Mouse (Mus musculus) c-Kit-positive CD71-negative TER-119-negative erythroid progenitor cells, embryonic 14.5 days (primary cell): Measurements from ENCODE around the gene Samd1.
"Not testable (repeated sequence)": the region's sequence is repeated elsewhere in the genome, so short reads cannot be mapped to it uniquely, and the experiment has no call there.

ENCODE experiments used
- DNase-seq: peaks from one replicate; pipeline ENCODE4 v3.0.0-alpha.2; 2013; ENCODE audit warnings: low read depth

Gene Samd1

DNA sequence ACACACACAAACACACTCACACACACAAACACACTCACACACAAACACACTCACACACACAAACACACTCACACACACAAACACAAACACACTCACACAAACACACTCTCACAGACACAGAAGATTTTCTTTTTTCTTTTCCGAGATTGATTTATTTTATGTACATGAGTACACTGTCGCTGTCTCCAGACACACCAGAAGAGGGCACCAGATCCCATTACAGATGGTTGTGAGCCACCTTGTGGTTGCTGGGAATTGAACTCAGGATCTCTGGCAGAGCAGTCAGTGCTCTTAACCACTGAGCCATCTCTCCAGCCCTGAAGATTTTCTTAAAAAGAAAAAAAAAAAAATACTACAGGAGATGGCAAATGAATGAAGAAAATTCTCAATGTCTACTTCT is 14.2 kb upstream of the Samd1 start:
- DNase-seq, result not testable (repeated sequence)

GRCm38 (mm10) chr8:83989243-83989642 is 8.2 kb upstream of the Samd1 start:
- DNase-seq, result no peak

DNA sequence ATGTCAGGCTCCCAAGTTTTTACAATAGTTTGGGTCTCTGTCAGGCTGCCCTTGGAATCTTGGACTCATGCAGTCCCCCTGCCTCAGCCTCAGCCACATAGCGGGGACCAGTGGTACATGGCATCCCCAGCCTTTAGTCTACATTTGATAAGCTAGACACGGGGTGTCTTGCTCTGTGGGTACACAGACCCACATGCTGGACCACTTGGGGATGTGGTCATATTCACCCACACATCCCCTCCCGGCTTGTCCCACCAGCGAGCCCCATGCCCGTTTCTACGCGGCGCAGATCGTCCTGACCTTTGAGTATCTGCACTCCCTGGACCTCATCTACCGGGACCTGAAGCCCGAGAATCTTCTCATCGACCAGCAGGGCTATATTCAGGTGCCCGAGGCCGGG is 7.3 kb upstream of the Samd1 start:
- DNase-seq, result no peak

DNA sequence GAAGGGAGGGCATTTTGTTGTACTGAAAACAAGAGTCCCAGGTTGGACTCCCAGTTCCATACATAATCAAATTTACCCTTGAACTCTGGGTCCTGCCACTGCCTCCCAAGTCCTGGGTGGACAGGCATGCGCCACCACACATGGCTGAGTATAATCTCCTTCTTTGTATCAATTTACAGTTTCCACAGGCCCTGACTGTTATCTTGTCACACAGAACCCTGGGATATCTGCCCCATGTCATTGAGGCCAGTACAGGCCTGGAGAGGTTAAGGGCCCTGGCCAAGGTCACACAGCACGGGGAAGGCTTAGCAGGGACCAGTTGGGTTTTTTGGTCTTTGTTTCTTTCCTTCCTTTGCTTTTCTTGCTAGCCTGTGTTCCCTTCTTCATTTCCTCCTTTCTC is 5.0 kb upstream of the Samd1 start:
- no peak for DNase-seq

DNA sequence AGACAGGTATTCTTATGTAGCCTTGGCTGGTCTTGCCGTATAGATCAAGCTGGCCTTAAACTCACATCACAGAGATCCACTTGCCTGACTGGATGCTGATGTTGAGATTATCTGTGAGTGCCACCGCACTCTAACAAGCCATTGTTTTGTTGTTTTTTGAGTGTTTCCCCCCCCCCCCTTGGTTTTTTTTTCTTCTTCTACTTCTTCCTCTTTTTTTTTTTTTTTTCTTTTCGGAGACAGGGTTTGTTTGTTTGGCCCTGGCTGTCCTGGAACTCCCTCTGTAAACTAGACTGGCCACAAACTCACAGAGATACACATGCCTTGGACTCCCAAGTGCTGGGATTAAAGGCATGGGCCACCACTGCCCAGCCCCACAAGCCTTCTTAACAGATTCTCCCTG is 3.4 kb upstream of the Samd1 start:
- no peak for DNase-seq

DNA sequence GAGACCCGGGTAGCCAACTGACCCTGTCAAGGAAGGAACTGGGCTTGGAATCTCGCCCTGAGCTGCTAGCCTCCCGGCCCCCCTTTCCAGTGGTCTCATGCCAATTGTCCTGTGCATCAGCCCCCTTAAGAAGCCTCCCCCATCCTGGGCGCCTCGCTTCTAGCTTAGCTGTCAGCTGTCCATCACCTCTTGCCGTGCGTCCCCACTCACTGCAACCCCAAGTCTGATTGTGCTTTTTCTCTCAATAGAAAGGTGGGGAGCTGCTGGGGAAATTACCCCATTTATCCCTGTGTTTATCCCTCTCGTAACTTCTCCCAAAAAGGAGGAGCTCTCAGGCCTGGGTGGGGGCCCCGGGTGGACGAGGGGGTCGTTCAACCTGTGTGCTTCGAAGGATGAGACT is 1.5 kb upstream of the Samd1 start:
- DNase-seq, result no peak

GRCm38 (mm10) chr8:83996567-83997505 is 636 bp upstream of the Samd1 start:
- DNase-seq, result peak; percentile 69

- no peak for DNase-seq
These were observed 972 bp downstream of the Samd1 start for GRCm38 (mm10) chr8:83998231-83999056.

DNA sequence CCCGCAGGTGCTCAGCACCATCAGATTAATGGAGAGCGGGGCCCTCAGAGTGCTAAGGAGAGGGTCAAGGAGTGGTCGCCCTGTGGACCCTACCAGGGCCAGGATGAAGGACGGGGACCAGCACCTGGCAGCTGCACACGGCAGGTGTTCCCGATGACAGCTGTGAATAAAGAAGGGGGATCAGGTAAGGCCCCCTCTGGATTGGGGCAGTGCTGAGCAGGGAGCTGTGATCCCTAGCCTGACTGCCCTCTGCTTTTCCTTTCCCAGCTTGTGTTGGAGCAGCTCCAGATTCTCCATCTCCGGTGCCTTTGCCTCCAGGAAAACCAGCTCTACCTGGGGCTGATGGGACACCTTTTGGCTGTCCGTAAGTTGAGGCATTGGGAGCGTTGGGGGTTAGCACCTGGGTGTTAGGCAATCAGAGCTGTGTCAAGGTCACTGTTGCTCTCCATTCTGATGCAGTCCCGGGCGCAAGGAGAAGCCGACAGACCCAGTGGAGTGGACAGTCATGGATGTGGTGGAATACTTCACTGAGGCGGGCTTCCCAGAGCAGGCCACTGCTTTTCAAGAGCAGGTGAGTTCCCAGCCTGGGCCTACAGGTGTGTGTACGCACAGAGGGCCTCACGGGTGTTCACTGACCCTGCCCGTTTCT is 1.7 kb downstream of the Samd1 start:
- no peak for DNase-seq

DNA sequence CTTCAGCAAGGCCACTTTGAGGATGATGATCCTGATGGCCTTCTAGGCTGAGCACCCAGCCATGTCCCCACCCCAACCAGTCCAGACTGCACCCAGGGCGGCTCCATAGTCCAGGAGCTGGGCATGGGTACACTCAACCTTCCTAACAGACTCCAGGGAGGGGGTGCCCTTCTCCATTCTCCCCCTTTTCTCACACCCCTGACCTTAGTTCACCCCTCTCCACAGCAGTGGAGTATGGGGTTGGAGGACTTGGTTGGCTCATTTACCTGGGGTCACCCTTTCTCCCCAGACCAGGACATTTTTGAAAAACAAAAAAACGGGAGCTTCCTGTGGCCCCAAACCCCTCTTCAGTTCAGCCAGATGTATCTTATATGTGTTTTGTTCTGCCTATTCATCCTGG is 2.4 kb downstream of the Samd1 start:
- DNase-seq, result no peak

- DNase-seq, result no peak
These were observed 4.0 kb downstream of the Samd1 start, which contains the start of gene 1700067K01Rik for GRCm38 (mm10) chr8:84001281-84002000. Gene 1700067K01Rik (plus strand): TSS chr8:84001502.

DNA sequence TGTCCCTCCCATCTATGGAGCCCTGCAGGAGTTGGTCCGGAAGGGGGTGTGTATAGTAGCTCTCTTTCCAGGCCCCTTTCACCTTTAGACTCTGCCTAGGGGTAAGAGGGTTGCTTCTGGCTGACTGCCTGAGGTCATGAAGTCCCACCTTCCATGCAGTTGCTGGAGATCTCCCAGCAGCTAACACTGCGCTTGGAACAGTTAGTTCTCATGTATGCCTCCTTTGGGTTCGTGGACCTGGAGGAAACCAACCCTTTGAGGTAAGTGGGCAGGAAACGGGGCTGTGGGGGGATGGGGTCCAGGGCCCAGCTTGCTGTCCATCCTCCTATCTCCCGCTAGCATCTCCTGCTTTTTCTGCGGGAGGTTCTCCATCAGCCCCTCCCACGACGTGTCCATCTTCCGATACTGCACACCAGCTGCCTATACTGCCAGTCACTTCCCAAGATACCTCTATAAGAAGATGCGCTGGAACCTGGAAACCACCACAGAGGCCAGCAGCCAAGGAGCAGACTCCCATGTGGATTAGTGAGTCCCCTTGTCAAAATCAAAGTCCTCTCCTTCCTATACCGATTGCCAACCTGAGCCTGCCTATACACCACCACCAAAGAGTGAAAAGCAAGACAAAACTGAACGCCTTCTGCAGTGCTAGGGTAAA is 5.6 kb downstream of the Samd1 start:
- no peak for DNase-seq

- DNase-seq, result no peak
These were observed 6.3 kb downstream of the Samd1 start for GRCm38 (mm10) chr8:84003612-84004246.

GRCm38 (mm10) chr8:84004533-84005201 is 7.2 kb downstream of the Samd1 start:
- peak; percentile 94 for DNase-seq

GRCm38 (mm10) chr8:84005502-84005901 is 8.0 kb downstream of the Samd1 start:
- DNase-seq, result not testable (repeated sequence)

DNA sequence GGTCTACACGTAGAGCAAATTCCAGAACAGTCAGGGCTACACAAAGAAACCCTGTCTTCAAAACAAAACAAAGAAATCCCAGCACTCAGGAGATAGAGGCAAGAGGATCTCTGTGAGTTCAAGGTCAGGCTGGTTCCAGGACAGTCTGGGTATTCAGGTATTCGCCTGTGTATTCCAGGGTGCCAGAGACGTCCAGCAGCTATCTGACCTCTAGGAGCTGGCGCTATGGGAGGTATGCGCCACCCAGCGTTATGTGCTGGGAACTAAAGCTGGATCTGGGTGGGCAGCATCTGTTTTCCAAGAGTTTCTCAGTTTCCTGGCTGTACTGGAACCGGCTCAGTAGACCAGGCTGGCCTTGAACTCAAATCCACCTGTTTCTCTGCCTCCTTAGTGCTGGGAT is 10.9 kb downstream of the Samd1 start:
- DNase-seq, result no peak

GRCm38 (mm10) chr8:84009876-84010275 is 12.4 kb downstream of the Samd1 start:
- no peak for DNase-seq

DNA sequence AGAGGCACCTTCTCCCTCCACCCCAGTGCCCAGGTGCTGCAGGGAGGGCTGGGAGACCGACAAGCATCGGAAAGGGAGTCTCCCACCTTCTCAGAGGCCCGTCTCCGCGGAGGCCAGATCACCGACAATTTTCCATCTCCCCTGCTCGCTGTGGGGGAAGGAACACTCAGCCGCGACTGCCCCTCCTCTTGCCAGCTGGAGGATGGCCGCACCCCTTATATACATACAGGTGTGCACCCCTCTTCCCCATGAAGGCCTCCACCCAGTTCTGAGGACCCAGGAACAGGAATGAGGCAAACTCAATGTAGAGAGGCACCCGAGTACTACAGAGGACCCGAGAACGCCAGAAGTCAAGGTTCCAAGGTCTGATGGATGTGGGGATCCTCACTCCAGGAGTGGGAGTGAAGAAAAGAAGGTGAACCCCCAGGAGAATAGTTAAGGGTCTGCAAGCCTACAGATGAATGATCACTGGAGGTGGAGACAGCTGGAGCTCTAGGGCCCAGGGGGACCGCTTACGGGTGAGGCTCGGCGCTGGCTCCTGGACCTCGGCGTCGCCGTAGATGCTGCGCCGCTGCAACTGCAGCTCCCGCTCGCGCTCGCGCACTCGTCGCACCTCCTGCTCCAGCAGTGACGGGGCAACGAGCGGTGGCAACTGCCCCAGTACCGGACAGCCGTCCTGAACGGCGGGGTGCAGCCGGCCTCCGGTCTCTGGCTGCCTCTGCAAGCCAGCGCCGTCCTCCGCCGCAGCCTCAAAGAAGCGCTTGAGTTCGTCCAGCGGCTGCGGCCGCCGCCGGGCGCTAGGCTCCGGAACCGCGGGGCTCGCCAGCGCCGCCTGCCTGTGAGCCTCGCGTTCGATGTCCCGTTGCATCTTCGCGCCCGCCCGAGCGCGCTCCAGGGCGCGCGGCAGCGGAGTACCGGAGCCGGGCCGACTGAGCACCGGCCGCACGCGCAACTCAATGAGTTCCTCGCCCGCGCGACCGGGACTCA is 13.4 kb downstream of the Samd1 start:
- no peak for DNase-seq
